Mouse (Mus musculus) kidney, adult 2 months (tissue): ENCODE measurements around the gene Mafg.

ENCODE experiments used
- CTCF ChIP-seq: fragments of 200-500 bp; conservative IDR thresholded peaks from 2 replicates; pipeline ENCODE4 v1.5.1; 2011; ENCODE audit warnings: low read depth, mild to moderate bottlenecking, control low read depth, low read length, moderate library complexity, mixed read lengths; ENCODE audit not compliant: insufficient read depth, insufficient read length
- POLR2A ChIP-seq: fragments of 200-500 bp; IDR thresholded peaks from one replicate; pipeline ENCODE4 v1.6.1; 2011; ENCODE audit warnings: low read depth, low read length, control low read depth

- TF ChIP-seq POLR2A (no peak), CTCF (no peak)
Observed at GRCm38 (mm10) chr11:120654741-120655140, 21.3 kb upstream of the Mafg start.
